Mouse (Mus musculus) forebrain, postnatal 0 days (tissue): ENCODE measurements around the gene Nell1. TPM values are rescaled to one million over a fixed set of nuclear protein-coding genes. Genes with fewer than 3 reads are reported as not detected.

Experiments
- ATAC-seq: fragments of 200-750 bp; cut with Nextera tagmentation; 2 replicates; pipeline ENCODE4 v1.8.0; 2017; ENCODE audit warnings: mild to moderate bottlenecking, moderate library complexity
- DNase-seq: peaks from one replicate; pipeline ENCODE4 v3.0.0-alpha.2; 2015
- H3K27ac ChIP-seq: fragments of 300-500 bp; sonication (generic); 2 replicates; pipeline ENCODE4 v1.5.1; 2014; ENCODE audit warnings: low read depth, mild to moderate bottlenecking, antibody characterized with exemption, low read length, moderate library complexity, mixed read lengths
- H3K27me3 ChIP-seq: fragments of 300-500 bp; sonication (generic); 2 replicates; pipeline ENCODE4 v1.6.1; 2014; ENCODE audit warnings: mild to moderate bottlenecking, low read length, mixed read lengths; ENCODE audit not compliant: insufficient read depth
- H3K36me3 ChIP-seq: fragments of 300-500 bp; sonication (generic); 2 replicates; pipeline ENCODE4 v1.6.1; 2014; ENCODE audit warnings: mild to moderate bottlenecking, moderate library complexity; ENCODE audit not compliant: insufficient read depth
- H3K4me1 ChIP-seq: fragments of 300-500 bp; sonication (generic); 2 replicates; pipeline ENCODE4 v1.6.1; 2014; ENCODE audit warnings: antibody characterized with exemption; ENCODE audit not compliant: insufficient read depth
- H3K4me2 ChIP-seq: fragments of 300-500 bp; sonication (generic); 2 replicates; pipeline ENCODE4 v1.6.1; 2014; ENCODE audit warnings: low read depth, mild to moderate bottlenecking, moderate library complexity
- H3K4me3 ChIP-seq: fragments of 300-500 bp; sonication (generic); 2 replicates; pipeline ENCODE4 v1.5.1; 2014; ENCODE audit warnings: low read depth, low read length, mixed read lengths
- H3K9ac ChIP-seq: fragments of 300-500 bp; sonication (generic); 2 replicates; pipeline ENCODE4 v1.6.1; 2014; ENCODE audit warnings: mild to moderate bottlenecking
- H3K9me3 ChIP-seq: fragments of 300-500 bp; sonication (generic); 2 replicates; pipeline ENCODE4 v1.6.1; 2016; ENCODE audit warnings: low read length
- CTCF ChIP-seq: sonication (generic); IDR thresholded peaks from 2 replicates; pipeline ENCODE4 v1.5.1; 2016; ENCODE audit warnings: antibody characterized with exemption, control low read depth, low read depth
- WGBS: fragments of 180-500 bp; shearing (Covaris S2); extraction: QIAGEN DNeasy Blood & Tissue Kit; methylation state at CpG from one replicate; pipeline ENCODE4 v1.1.7; 2014; 5-methylcytosine and 5-hydroxymethylcytosine counted together
- polyA plus RNA-seq: library from polyadenylated mRNA; unstranded; fragments of >200 nt; fragmentation: Nextera tagmentation; extraction: Ambion mirVana; gene quantifications from 2 replicates; pipeline ENCODE4 v1.2.1, GENCODE M21; 2015
- total RNA-seq: library from RNA; depleted of rRNA; stranded (reverse); fragments of >200 nt; gene quantifications from 2 replicates; pipeline ENCODE4 v1.2.3, GENCODE M21; 2014

Nell1 gene
- total and polyA plus RNA-seq, 2 experiments from 2014 or later = 32.6 to 56.3 TPM

- ATAC-seq = no peak
- H3K9me3 ChIP-seq = no peaks in the 10 kb centered on the region
- H3K27me3 ChIP-seq = no peaks in the 10 kb centered on the region
- H3K4me3 ChIP-seq = no peak overlapping the region
- no peaks in the 10 kb centered on the region for H3K4me1 ChIP-seq
- H3K4me2 ChIP-seq = no peak overlapping the region
- no peak overlapping the region for H3K9ac ChIP-seq
- peak; percentile 11 for DNase-seq
- H3K36me3 ChIP-seq = no peaks in the 10 kb centered on the region
- no peak for TF ChIP-seq CTCF
- WGBS = 72% methylated on average over 4 of the region's 4 CpGs
- no peak overlapping the region for H3K27ac ChIP-seq
These were observed 400.2 kb downstream of the Nell1 start for GRCm38 (mm10) chr7:50374876-50375275.

DNA sequence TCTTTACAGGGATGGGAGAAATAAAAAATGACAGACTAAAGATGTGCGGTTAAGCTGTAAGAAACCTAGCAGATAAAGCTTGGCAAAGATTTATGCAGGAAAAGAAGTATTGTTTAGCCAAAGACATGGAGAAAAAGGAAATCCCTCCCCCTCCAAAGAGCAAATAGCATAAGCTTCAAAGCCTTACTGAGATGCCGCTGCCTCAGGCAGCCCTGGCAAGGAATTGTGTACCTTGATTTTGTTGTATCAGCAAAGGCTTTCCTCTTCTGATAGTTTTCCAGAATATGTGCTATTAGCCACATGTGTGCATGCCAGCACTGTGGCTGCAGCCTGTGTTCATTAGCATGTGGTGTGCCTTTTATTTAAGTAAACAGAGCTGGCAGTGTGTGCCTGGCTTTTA lies 435.8 kb downstream of the Nell1 start:
- no peak for TF ChIP-seq CTCF
- Histone ChIP-seq H3K9me3 (no peaks in the 10 kb centered on the region), H3K27me3 (no peaks in the 10 kb centered on the region), H3K4me3 (no peak overlapping the region), H3K4me2 (no peak overlapping the region), H3K9ac (no peak overlapping the region), H3K27ac (no peak overlapping the region), H3K36me3 (no peaks in the 10 kb centered on the region), H3K4me1 (no peaks in the 10 kb centered on the region)
- ATAC-seq (no peak), DNase-seq (no peak)
- 44% methylated on average over 2 of the region's 2 CpGs for WGBS

- 67% methylated on average over 2 of the region's 2 CpGs for WGBS
- Histone ChIP-seq H3K27ac (no peak overlapping the region), H3K4me1 (no peaks in the 10 kb centered on the region), H3K9me3 (no peaks in the 10 kb centered on the region), H3K4me2 (no peak overlapping the region), H3K27me3 (no peaks in the 10 kb centered on the region), H3K4me3 (no peak overlapping the region), H3K36me3 (no peaks in the 10 kb centered on the region), H3K9ac (no peak overlapping the region)
- ATAC-seq = no peak
- no peak for TF ChIP-seq CTCF
- no peak for DNase-seq
These were observed 445.3 kb downstream of the Nell1 start for GRCm38 (mm10) chr7:50419976-50420375.

DNA sequence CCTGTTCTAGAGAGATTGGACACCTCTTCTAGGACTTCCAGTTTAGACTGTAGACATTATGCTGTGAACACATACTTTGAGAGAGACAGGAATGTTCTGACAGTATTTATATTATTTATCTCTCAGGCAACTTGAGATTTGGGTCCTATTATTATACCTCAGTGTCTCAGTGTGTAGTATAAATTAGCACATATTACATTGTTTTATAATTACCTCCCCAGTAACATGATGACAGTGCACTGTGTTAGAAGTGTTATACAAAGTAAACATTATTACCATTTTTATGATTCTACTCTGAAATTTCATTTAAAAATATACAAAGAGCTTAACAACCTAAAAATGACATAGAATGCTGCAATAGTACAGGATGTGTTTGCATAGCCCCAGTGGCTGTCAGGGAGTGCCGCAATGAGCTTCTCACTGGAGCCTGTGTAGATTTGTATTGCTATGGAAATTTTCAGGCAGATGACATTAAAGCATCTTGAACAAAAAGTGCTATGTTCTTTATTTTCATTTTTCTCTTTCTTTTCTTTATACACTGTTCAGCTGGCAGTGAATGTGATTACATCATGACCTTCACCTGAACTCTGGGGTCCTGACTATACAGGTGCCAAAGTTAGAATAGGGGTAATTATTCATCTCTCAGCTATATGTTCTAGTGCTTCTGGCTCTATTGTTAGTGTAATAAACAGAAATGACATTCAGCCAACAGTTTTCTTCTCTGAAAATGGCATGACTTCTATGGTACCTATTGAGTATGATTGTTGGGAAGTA lies 447.9 kb downstream of the Nell1 start:
- Histone ChIP-seq H3K4me1 (no peaks in the 10 kb centered on the region), H3K9ac (no peak overlapping the region), H3K4me3 (no peak overlapping the region), H3K4me2 (no peak overlapping the region), H3K27ac (no peak overlapping the region), H3K36me3 (no peaks in the 10 kb centered on the region), H3K27me3 (no peaks in the 10 kb centered on the region), H3K9me3 (no peaks in the 10 kb centered on the region)
- ATAC-seq (peak; percentile 89), DNase-seq (no peak)
- no peak for TF ChIP-seq CTCF
- 70% methylated on average over 1 of the region's 1 CpGs for WGBS

DNA sequence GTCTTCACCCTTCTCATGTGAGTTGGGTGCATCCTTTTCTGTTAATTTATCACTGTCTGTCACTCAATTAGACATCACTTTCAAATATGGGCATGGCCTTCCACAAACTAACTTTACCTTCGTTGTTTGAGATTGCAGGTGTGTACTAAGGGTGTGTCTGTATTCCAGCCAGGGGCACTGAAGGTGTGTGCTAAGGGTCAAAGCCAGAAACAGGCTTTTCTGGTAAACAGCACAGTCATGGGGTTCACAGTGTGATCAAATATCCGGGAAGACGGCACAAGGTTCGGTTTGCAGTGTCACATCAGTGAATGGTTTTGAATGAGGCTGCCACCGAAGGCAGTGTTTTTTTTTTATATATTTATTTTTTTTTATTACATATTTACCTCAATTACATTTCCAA lies 455.1 kb downstream of the Nell1 start:
- no peak for ATAC-seq
- WGBS = 94% methylated on average over 5 of the region's 5 CpGs
- H3K4me1 ChIP-seq = no peaks in the 10 kb centered on the region
- no peak for DNase-seq
- no peak overlapping the region for H3K4me2 ChIP-seq
- H3K9ac ChIP-seq = no peak overlapping the region
- H3K36me3 ChIP-seq = no peaks in the 10 kb centered on the region
- TF ChIP-seq CTCF = no peak
- no peaks in the 10 kb centered on the region for H3K27me3 ChIP-seq
- H3K9me3 ChIP-seq = no peaks in the 10 kb centered on the region
- no peak overlapping the region for H3K4me3 ChIP-seq
- no peak overlapping the region for H3K27ac ChIP-seq

DNA sequence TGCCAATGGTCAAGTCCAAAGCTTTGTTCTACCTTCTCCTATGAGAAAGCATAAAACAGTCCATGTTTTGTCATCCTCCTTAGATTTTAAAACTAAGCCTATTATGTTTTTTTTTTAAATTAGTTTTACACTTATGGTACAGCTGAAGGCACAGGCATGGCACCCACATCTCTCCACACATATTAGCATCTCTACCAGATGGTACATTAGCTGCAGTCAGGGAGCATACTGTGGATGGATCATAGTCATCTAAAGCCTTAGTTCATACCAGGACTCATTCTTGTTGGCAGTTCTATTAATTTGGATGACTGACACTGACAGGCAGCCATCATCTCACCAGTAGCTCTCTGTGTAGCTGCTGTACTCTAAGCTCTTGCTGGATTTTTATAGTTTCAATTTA lies 466.6 kb downstream of the Nell1 start:
- Histone ChIP-seq H3K4me1 (no peaks in the 10 kb centered on the region; the same call in 1 of the 2 replicates), H3K27ac (no peak overlapping the region), H3K27me3 (no peaks in the 10 kb centered on the region), H3K4me3 (no peak overlapping the region), H3K4me2 (no peak overlapping the region), H3K36me3 (no peaks in the 10 kb centered on the region), H3K9me3 (no peaks in the 10 kb centered on the region), H3K9ac (no peak overlapping the region)
- ATAC-seq (peak; percentile 62), DNase-seq (no peak)
- no peak for TF ChIP-seq CTCF

GRCm38 (mm10) chr7:50447316-50447715 lies 472.7 kb downstream of the Nell1 start:
- no peak overlapping the region for H3K4me3 ChIP-seq
- H3K9me3 ChIP-seq = no peaks in the 10 kb centered on the region
- DNase-seq = no peak
- WGBS = 76% methylated on average over 4 of the region's 4 CpGs
- no peak for ATAC-seq
- no peak overlapping the region for H3K9ac ChIP-seq
- no peak overlapping the region for H3K4me2 ChIP-seq
- no peak for TF ChIP-seq CTCF
- no peak overlapping the region for H3K27ac ChIP-seq
- no peaks in the 10 kb centered on the region for H3K27me3 ChIP-seq
- no peaks in the 10 kb centered on the region for H3K36me3 ChIP-seq
- no peaks in the 10 kb centered on the region for H3K4me1 ChIP-seq
